Mouse (Mus musculus): ENCODE data around the gene Nup210.

Gene Nup210

DNA sequence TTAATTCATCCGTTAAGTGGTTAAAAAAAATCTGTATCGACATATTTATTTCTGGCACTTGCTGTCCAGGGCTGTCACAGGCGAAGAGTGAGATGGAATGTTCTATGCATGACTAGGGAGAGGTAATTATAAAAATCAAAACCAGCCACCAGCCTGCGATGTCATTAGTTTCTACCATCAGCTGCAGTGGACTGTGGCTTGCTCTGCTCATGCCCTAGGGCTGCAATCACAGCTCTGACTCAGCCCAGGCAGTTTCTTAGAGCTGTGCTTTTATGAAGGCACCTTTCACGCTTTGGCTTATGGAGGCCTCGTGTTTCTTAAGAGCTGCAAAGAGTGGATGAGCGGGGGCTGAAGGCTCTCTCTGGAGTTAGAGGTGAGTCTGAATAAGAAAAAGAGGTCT is 95.8 kb downstream of the Nup210 start:
- DNase-seq (ENCODE audit: extremely low read depth, low read depth): no peak

DNA sequence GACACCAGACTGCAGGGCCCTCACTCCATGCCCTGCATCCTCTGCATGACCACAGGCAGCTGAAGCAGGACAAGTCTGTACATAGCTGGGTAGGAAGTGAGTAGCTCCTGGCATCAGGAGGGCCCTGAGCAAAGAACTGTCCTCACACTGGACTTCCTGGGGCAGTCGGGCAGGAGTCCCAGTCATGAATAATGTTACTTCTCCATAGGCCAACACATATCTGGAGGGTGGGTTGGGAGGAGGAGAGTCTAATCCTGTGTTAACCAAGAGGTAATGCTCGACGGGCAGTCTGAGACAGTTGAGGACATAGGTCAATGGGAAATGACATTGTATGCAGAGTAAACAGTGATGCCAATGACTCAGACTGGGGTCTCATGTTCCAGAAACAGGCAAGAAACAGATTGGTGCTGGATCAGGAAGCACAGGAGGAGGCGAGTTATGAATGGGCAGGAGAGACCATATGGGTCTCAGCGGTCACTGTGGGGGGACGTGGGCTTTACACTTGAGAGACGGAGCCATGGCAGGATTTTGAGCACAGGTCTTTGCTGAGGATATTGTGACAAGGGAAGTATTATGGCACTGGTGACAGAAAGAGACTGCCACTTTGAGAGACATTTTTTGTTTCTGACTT is 99.9 kb downstream of the Nup210 start:
- DNase-seq (ENCODE audit: extremely low read depth, low read depth): no peak

DNA sequence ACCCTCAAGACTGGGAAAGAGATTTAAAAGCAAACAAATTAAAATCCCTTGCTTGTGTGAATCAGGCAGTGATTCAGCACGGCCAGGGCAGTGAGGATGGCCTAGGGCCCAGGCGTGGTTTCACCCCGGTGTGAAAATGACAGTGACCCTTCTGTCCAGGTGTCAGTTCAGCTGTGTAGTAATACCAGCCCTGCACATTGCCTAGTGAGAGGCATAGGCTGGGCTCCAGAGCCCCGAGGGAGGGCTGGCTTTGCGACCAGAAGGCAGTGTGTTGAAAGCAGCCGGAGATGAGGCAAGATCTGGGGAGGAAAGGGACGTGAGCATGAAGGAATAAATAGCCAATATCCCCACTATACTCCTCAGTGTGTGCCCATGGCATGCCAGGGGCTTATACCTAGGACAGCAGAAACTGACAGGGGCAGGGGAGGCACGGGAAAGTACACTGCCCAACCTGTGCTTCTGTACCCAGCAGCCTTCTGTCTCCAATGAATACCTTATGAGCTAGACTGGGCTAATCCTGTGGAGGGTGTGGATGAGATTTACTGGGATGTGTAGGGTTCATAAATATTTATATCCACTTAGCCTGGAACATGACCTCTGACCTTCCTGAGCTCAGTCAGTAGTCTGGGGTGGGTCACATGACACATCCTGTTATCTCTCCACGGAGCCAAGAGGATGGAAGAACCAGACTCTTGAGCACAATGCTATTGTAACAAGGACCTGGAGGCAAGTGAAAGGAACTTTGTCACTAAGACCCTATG is 102.3 kb downstream of the Nup210 start:
- no peak for DNase-seq (ENCODE audit: extremely low read depth, low read depth)

DNA sequence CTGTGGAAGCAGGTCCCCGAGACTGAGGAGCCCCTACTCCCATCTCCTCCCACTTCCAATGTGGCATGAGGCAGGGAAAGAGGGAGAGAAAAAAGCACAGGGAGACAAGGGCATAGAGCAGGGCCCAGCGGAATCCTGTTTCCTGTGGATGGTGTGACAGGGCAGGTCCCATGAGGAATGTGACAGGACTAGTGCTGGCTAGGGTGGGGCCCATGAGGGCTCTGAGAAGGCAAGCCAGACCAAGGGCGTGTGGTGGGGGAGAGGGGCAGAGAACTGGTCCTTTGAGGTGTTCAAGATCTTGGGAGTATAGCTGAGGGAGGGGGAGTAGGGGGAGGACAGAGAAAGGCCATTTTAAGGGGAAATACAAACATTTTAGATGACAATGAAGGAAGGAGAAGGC is 104.2 kb downstream of the Nup210 start:
- DNase-seq (ENCODE audit: extremely low read depth, low read depth): no peak

DNA sequence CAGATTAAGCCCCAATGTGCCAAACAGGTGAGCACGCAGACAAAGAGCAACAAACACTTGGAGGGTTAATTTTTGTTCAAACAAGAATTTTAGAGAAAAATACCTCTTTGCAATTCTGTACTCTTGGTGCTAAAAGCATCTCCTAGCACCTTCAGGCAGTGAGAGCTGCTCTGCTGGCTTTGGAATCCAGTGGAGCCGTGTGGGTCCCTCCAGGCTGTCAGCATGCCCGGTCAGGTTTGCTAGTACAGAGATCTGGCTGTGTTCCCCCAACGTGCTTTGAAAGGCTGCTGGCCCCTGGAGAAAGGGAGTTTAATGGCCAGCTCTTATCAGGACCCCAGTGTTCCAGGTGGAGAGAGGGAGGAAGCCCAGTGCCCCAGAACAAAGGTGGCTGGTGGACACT is 105.1 kb downstream of the Nup210 start:
- no peak for DNase-seq (ENCODE audit: extremely low read depth, low read depth)

DNA sequence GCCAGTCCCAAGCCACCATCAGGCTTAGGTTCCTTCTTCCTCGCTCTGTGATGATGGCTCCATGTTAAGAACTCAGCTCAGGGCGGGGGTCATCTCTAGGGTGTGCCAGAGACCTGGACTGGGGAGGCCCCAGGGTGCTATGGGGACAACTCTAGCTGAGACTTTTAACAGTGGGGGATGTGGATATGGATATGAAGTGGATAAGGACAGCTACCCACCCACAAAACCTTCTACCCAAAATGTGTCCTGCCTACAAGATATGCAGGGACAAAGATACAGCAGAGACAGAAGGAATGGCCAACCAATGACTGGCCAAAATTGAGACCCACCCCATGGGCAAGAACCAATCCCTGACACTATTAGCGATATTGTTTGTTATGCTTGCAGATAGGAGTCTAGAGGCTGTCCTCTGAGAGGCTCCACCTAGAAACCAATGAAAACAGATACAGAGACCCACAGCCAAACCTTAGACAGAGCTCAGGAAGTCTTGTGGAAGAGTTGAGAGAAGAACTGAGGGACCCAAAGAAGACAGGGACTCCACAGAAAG is 108.3 kb downstream of the Nup210 start:
- no peak for DNase-seq (ENCODE audit: extremely low read depth, low read depth)

DNA sequence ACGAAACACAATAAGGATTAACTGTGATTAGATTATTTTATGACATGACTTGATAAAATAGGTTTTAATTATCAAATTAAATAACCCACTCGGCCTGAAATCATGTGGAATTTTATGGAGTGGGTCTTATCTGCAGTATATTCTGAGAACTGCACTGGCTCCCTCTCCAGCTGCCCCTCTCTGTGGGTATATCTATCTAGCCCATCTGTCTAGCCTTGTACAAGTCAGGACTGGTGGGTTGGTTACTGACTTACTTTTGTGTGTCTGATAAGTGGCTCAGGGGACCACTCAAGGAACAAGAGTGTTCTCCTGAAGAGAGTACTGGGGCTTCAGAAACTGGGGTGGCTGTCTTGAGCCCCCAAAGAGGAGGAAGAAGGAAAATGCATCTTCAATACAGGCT is 109.4 kb downstream of the Nup210 start:
- no peak for DNase-seq (ENCODE audit: extremely low read depth, low read depth)

DNA sequence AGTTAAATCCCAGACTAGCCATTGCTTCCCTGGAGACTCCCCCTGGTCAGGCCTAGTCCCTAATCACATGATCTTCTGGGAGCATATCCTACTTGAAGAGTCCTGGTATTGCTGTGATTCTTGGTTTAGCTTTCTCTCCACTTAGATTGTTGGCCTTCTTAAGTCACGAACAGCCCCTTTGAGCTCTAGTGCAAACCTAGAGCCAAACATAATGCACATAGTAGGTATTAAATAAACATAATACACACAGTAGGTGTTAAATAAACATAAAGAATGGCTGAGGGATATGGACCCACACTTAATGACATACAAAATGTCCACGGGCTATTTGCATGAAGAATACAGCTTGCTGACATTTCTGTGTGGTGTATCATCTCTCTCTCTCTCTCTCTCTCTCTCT is 112.5 kb downstream of the Nup210 start:
- no peak for DNase-seq (ENCODE audit: extremely low read depth, low read depth)

DNA sequence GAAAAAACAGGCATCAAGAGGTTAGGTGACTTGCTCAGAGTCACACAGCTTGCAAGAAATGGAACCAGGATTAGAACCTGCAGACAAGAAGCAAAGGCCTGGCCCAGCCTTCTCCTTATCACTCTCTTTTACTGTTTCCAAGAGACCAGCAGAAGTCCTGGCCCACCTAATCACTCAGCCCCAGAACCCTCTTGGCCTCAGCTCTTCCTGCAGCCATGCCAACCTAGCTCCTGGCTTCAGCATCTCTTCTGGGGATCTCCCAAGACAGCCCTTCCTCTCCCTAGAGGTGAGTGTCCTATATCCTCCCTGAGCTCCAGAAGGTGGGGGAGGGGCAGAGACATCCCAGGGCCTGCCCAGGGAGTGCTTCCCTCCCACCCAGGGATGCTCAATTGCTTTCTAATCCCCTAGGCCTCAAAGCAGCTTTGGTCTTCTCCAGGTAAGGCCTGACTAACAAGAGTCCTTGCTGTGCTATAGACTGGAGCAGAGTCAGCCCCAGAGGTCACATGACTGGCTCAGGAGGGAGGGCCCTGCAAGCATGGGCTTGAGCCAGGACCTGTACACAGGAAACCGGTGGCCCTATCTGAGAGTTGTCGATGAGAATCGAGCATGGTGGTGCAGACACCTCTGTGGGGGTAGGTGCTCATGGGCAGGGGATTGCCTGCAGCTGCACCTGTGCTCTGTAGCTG is 113.2 kb downstream of the Nup210 start:
- no peak for DNase-seq (ENCODE audit: extremely low read depth, low read depth)

DNA sequence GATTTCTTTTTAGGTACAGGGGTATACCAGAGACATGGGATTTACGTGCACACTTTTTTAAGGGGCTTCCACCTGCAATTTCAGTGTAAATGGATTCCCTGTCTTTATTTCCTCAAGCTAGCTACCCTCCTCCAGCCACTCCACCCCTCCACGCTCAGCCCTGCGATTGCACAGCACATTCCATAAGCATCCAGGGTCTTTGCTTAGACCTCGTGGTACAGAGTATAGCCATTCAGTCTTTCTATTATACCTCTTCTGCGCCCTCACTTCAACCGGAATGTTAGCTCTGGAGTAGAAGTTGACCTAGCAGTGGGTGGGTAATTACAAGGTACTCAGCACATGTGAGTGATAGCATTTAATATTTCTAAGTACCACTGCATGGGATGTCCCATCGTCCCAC is 115.1 kb downstream of the Nup210 start:
- DNase-seq (ENCODE audit: extremely low read depth, low read depth): no peak

DNA sequence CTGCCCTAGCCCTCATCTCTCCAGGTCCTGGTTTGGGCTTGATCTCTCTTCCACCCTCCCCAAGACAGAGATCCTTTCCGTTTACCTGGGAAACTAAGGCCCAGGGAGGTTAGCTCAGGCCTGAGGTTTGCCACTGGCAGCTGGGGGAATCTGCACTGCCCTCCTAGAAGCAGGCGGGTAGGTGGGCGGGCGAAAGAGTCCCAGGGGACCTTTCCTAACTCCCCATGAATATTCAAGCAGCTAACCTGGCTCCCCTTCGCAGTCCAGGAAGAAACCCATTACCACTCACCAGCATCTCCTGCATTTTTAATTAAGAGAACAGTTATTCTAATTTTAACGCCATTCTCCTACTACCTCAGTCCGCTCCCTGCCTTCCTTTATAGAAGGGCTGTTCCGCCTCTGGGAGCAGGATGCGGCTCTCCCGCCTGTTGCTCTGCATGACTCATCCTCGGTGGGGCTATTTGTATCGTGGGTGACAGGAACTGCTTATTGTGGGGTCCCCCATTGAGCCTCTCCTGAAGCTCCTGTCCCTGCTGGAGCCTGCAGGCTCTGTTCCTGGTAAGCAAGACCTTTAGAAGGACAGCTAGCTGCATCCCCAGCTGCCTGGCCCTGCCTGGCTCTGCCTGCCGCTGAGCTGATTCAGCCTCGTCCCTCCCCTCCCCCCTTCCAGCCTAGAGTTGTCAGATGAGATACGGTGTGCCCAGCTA is 115.7 kb downstream of the Nup210 start:
- DNase-seq (ENCODE audit: extremely low read depth, low read depth): no peak

DNA sequence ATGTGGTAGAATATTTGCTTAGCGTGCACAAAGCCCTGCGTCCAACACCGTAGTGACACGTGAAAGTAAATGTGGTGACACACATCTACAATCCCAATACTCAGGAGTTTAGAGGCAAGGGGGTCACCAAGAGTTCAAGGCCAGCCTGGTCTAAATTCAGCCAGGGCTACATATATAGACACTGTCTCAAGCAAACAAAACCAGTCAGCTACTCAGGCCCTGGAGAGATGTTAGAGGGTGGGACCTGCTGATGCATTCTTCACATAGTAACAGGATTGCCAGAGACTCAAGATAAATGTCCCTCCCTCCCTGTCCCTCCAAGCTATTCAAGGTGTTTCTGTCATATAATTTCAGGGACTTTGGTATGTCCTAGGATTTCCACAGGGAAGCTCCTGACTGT is 117.5 kb downstream of the Nup210 start:
- DNase-seq (ENCODE audit: extremely low read depth, low read depth): no peak

DNA sequence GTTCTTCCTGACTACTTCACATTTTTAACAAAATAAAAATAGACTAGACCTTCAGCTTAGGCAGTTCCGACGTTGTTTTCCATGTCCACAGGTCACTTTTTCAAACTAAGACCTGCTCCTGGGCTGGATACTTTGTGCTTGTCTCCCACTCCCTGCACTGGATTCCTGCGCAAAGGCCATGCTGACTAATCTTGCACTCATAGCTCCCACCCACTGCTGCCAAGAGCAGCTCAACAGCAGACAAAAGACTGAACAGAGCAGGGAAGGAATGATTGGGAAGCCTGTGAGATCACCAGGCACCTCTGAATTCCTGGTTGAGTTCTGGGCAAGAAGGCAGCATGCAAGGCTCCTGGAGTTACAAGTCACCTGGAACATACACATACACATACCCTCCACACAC is 119.6 kb downstream of the Nup210 start:
- no peak for DNase-seq (ENCODE audit: extremely low read depth, low read depth)

DNA sequence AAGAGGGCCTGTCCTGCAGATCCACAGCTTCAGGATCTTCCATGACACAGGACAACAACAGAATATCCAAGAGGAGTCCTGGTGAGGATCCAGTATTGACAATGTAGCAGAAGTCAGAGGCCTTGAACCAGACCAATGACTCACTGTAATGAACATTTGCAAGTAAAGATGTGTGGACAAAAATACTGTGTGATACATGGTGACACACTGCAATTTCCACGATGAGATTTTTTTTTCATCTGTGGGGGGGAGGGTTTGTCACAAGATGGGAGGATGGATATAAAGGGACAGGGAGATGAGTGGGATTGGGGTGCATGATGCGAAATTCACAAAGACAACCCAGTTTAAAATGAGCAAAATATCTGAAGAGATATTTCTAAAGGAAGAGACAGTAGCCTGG is 120.4 kb downstream of the Nup210 start:
- DNase-seq (ENCODE audit: extremely low read depth, low read depth): no peak

DNA sequence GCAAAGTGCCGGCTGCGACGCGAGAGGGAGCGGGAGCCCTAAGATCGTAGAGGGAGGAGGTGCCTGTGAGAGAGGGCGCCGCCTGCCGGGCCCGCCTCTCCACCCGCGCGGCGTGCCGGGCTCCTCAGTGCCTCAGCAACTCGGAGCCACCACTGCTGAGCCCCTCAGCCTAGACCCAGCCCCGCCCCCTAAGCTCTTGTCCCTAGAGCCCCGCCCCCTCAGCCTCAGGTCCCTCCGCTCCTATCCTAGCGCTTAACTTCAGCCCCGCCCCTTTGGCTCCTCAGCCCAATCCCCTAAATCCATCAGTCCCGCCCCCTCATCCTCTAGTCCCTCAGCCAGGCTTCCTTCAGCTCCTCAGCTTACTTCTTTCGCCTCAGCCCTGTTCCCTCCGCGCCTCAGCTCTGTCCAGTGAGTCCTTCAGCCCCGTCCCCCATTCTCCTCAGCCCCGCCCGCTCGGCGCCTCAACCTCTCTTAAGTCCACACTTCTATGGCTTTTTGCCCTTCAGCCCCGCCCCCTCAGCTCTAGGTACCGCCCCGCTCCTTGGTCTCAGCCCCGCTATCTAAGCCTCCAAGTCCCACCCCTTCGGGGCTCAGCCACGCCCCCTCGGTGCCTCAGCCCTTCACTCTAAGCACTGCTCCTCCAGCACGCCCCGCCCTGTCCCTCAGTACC is 127.8 kb downstream of the Nup210 start, which contains the start of gene Iqsec1:
Gene Iqsec1 (minus strand): TSS at position 38 of the 670 bp plus-strand sequence.
- peak; percentile 86 for DNase-seq (ENCODE audit: extremely low read depth, low read depth)

DNA sequence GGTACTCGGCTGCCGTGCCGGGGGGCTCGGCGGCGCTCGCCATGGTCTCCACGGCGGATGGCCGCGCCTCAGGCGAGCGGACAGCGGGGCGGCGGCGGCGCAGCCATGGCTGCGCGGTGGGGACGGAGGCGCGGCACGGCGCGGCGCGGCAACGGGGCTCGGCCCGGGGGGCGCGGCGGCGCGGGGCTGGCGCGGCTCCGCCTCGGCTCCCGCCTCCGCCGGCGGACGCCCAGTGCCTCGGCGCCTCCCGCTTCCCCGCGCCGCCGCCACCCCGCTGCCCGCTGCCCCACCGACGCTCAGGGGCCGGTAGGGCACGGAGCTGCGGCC is 128.4 kb downstream of the Nup210 start:
- no peak for DNase-seq (ENCODE audit: extremely low read depth, low read depth)

DNA sequence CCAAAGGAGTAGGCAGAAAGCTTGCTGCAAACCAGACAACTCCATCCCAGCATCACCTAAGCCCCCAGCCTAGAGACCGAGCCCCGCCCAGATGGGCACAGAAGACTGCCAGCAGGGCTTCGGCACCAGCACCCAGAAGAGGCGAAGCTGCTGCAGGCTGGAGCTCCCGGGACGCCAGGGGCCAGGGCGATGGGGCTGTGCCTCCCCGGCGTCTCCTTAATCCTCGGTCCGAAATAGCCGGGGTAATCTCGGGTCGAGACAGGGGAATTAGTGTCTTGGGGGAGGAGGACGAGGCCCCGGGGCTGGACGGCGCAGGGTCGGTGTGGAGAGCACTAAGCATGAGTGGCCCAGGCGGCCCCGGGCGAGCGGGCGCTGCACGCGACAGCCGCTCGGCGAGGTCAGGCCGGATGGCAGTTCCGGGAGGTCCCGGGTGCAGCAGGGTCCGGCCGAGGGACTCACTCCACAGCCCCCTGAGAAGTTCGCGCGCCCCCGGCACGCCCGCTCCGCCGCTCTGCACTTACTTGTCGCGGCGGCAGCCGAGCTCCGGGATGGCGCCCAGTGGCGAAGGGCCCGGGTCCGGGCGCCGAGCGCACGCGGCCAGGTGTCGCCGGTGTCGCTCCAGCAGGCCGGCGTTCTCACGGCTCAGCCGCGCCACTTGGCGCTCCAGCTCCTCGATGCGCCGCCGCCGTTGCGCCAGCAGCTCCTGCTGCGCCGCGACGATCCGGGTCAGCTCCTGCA is 128.9 kb downstream of the Nup210 start:
- no peak for DNase-seq (ENCODE audit: extremely low read depth, low read depth)

DNA sequence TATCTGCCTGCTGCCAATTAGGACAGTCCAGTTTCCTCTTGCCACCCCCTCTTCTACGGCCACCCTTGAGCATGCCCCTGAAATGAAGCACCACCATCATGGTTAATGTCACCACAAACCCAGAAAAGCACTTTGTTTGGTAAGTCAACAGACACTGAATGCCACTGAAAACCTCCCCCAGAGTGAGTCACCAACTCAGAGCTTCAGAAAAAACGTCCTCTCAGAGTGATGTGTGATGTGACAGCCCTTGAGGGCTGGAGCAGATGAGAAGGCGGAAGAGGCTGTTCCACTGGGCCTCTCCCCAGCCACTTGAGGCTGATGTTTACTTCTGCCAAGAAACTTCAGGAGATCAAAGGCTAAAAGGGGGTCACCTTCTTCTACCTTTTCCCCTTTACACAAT is 132.5 kb downstream of the Nup210 start:
- no peak for DNase-seq (ENCODE audit: extremely low read depth, low read depth)

DNA sequence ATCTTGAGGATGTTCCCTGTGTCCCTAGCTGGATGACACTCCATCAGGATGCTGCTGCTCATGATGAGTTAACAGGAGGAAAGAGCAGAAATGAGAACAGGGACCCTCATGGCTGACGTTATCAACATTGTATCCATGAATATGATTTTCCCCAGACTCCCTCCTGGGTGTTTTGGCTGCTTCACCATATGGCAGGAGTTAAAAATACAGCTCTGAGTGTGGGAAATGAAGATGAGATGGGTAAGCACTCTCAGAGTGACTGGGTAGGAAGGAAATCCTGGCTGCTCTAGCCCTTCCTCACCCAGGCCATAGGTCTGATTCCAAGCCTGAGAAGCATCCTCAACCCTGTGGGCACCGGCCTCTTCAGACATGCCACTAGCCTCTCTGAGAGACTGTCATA is 142.3 kb downstream of the Nup210 start:
- no peak for DNase-seq (ENCODE audit: extremely low read depth, low read depth)

DNA sequence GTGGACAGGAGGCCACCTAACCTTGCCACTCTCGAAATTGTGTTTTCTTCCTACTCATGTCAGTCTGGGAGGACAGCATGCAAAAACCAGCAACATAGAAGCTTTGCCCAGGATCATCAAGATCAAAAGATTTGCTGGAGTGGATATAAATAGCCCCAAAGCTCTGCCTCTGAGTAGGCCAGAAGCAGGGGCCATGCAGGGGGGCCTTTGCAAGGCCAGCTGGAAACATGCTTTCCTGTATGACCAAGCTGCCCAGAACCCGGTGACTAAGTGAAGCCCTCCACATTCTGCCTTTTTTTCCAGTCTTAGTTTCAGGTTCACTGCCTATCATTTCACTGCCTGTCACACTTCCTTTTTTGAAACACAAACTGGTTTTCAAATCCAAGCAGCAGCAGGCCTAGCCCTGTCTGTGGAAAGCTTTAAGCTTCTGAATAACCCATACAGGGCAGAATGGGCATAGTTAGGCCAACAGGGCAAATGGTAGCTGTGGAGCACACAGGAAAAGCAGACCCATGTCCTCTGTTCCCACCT is 147.2 kb downstream of the Nup210 start:
- no peak for DNase-seq (ENCODE audit: extremely low read depth, low read depth)

Measured in MEL-GATA-1-ER (cell line).